Mouse (Mus musculus) retina, postnatal 7 days (tissue): ENCODE measurements around the gene Dnajc24.

ENCODE experiments used
- DNase-seq: peaks from one replicate; pipeline ENCODE4 v3.0.0-alpha.2; 2012; ENCODE audit warnings: low read depth, low spot score

Gene Dnajc24

DNA sequence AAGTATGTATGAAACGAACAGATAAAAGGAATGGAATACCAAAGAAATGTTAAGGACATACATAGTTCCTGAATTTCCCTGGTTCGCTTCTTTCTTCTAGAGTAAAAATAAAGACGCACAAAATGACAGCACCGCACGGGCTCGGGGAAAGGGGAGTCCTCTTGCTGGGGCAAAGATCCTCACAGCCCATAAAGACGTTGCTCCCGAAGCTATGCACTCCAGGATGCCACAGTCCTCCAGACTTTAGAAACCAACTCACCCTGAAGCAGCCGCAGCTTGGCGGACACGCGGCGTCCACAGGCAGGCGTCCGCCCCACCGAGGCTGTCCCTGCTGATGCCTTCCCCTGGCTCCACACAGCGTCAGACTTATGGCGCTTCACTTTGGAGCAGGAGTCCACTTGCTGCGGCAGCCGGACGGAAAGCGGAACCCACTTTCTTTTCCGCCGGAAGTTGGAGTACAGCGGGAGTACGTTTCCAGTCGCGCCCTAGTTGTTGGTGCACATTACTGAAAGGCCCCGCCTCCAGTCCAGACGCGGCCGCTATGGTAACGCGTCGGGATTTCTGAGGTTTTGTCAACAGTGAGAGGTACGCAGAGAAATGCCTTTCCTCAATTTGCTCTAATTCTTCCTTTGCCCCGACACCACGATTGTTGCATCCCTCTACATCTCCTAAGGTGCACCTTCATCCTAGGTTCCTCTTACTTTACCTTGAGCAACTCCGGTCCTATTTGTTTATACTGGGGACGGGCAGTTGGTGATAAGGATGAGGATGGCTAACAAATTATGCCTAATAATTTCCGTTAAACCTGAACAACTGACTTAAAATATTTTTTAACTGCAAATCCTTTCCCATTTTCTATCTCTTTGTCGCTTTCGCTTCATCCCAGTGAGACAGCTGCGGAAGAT, at the start of gene Dnajc24:
Gene Dnajc24, minus strand, starts transcription at position 715 of the 905 bp plus-strand sequence.
- DNase-seq, result peak; percentile 88

DNA sequence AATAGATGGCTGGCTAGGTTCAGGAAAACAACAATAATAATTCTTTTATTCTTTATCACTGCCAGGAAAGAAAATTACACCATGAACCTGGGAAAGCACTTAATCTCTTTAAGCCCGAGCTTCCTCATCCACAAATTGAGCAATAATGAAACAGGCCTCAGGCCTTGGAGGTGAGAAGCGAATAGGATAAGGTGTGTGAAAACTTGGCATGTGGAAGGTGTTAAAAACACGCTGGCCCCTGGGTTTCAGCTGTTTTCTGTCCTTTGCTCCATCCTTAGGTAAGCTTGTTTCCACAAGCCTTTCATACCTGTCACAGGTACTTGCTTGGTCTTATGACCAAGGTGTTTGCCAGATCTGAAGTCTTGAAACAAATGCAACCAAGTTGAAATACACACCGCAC, 43.3 kb upstream of the Dnajc24 start:
- no peak for DNase-seq

DNA sequence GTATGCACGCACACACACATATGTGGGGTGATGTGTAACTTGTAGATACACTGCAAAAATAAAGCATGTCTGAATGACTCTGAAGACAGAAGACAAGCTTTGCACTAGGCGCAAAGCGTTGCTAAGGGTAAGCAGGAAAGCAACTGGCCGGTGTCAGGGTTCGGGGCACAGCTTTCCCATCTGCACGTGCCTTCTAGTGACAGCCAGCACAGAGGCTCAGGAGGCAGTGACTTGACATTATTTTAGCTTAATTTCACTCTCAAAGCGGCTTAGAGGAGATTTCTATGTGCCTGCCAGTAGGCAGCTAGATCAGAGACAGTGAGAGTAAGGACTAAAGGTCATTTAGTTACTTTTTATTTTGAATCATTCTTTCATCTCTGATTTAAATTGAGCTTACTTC, 39.1 kb upstream of the Dnajc24 start:
- DNase-seq, result peak; percentile 21

DNA sequence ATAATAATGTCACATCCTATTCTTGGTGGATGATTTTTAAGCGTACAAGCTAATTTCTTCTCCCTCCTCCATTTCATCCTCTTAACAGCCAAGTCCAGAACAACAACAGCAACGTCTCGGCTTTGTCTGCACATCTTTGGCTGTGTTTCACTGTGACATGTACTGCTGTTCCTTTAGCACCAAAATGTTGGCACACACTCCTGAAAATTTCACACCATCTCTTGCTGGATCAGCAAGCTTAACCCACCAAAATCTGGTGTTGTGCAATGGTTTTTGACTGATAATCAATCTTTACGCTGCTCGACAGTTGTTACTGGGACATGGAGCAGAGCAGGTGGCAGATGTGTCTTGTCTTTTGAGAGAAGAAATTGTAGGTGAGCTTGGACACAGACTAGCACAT, 38.6 kb upstream of the Dnajc24 start:
- no peak for DNase-seq

DNA sequence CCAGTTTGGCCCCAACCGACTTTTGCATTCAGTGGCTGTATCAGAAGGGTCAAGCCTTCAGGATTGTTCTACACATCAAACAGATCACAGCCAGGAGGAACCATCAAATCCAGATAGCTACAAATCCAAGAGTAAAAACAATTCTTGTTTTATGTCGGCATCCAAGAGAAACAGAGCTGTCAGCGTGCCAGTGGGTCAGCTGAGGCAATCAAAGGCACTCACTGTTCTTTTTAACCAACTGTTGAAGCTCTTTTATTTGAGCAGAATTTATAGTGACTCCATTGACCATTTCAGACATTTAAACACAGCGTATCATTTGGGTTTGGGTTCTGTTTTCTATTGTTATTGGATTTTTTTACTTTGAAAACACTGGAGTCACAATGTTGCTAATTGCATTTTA, 34.9 kb upstream of the Dnajc24 start:
- DNase-seq, result peak; percentile 4

DNA sequence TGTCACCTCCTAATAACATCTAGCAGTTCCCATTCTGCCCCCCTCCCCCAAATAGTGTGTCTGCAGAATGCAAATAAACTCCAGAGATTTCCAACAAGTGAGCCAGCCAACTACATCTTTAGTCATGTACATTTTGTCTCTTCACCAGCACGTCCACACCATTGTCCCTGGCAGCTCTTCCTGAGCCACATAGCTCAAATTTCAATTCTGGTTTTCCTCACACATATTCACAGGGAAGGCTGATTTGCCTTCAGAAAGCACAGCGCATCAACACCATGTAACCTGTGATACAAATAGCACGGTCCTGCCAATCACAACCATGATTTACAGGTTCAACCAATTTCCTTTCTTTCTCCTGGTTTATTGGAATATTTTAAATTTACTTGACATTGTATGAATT, 21.5 kb upstream of the Dnajc24 start:
- DNase-seq, result no peak

DNA sequence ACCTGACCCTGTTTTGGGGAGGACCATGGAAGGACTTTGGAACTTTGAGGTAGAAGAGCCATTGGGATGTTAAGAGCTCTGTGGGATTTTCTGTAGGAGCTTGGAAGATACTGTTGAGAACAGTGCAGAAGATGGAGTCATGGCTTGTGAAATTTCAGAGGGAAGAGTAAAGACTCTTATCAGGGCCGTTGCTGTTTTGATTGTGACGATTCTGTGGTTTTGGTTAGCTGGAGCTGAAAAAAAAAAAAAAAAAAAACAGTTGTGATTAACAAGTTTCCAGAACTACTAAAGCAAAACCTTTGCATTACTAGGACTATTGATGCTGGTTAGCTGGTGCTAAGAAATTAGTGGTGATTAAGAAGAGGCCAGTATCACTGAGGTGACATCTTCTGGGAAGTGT, 5.1 kb upstream of the Dnajc24 start:
- DNase-seq, result no peak

DNA sequence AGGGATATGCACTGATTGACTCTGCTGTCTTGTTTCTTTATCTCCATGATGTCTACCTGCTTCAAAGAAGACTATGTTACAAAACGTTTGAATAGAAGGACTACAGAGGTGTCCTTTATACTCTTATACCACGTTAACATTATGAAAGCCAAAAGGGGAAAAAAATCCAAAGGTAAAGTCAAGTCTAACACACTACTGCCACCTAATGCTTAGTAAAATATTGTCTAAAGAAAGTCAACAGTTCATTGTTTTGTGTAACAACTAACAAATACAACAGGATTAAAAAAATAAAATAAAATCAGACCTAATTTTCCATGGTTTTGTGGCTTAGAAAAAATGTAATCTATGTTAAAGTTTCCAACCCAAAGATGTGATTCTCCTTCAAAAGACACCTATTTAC, 15.3 kb downstream of the Dnajc24 start:
- no peak for DNase-seq

DNA sequence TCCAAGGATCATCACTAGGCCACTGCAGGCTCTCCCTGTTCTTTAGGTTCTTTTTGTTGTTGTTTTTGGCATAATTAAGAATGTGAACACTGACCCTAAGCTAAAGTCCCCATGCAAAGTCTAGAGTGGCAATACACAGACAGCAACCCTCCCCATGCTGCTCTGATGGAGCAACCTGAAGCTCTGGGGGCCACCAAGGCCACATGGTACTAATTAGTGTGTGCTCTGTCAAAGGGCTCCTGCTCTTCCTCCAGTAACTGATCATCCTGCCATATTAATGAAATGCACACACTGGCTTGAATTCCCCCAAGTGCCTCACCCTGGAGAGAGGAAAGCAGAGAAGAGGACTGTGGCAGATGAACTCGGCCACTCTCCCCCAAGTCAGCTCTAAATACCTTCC, 16.2 kb downstream of the Dnajc24 start:
- DNase-seq, result no peak

DNA sequence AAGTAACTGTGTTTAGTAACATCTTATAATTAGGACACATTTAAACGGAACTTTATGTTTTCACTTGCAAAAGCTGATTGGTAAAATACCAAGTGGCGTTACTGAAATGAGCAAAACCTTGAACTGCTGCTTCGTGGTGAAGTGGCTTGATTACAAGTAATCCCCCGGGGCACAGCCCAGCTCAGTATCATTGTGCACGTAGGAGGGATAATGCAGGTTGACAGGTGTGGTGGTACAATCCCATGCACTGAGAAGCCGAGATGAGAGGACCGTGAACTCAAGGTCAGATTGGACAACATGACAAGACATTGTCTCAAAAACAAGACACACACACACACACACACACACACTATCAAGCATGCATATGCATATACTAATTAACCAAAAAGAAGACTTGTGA, 18.1 kb downstream of the Dnajc24 start:
- DNase-seq, result no peak

DNA sequence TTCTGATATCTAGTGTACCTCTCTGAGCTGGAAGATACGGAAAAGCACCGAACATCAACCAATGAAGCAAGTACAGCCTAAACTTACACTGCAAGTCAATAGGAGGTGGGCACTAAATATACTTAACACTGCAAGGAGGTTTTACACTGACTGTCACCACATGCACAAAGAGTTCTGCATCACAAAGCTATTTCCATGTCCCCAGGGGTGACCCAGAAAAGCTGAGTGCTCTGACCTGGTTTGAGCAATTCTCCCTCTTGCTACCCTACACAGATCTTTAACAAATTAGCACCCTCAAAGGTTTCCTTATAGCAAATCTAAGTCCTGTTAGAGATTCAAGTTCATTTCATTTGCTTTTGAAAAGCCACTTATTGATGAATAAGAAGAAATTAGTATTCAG, 25.3 kb downstream of the Dnajc24 start:
- no peak for DNase-seq

DNA sequence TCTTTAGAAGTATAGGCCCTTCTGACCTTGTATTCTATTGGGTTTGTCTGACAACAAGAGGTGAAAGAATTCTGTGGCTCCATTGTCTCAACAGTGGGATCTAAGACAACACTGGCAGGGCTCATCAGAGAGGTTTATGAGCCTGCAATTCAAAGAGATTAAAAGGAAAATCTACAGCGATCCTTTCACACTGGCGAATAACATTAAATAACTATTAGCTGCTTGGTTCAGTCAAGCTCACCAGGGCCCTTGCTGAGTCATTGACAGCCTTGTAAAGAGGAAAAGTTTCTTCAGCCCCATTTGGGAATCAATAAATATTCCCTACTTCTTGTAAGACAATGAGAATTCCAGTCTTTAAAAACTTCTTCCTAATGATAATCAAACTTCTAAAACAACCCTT, 29.4 kb downstream of the Dnajc24 start:
- DNase-seq, result no peak

DNA sequence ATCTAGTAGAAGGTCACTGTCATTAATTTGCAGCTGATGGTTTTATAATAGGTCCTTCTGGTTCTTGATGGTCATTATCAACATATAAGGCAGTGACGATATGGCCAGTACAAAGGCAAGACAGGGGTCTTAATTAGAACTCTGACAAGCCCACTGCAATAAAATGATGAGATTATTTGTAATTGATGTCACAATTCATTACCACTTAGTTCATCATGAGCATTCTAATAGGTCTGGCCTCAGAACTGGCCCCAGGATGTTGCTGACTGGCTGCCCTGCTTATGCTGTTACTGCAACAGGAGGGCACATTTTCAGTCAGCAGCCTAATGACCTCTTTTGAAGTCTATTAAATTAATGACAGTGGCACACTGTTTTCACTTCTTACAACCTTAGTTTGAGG, 39.9 kb downstream of the Dnajc24 start:
- DNase-seq, result peak; percentile 34

DNA sequence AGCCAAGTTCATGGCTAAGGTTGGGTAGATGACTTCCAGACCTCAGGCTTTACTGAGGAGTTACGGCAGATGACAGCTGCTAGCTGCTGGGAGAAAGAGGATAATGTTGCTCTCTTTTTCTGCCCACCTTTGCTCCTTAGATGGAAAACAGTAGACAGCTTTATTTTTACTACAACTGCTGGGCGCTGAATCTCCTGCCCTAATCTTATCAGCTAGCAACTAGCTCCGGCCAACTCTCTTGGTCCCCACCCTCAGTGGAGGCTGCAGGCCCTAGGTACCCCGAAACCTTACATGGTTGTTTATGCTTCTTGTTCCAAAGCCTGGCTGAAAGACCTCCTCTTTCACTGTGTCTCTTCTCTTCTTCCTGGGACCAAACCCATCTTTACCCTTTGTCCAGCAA, 49.5 kb downstream of the Dnajc24 start:
- no peak for DNase-seq

DNA sequence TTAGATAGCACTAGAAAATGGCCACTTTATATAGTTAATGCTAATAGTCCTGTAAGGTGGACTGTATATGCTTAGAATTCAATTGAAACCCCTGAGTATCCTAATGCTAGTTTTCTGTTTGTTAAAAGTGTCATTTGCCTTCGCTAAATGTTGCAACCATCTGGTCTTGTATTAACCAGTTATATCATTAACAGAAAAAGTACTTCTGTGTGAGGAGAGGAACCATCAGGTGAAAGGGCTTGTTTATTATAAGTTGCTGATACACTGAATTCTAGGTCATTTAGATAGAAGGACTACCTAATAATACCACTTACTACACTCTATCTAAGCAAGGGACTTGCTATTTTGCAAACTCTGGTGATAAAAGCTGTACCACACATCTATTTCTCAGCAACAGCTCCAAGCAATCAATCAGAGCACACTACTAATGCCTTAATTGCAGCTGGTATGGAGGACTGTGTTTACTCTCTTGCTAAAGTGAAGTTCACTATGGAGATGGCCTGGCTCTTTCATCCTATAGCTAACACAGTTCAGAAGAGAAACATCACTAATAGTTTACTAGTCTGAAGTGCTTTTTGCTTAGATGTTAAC, 51.9 kb downstream of the Dnajc24 start:
- DNase-seq, result no peak

DNA sequence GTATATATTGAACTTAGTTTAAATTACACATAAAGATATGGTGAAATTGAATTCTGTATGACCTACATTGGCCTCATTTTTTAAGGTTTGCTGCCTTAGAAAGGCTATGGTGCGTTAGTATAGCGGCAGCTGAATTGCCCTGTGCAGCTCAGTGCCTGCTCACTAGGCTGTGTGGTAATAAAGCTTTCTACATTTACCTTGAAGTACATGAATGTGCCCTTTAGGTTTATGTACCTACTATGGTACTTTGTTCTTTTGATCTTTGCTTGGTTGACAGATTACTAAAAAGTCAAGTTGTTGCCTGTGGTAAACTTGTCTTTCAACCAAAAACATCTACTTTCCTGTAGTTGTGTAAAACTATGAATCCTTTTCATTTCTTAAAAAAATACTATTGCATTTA, 53.2 kb downstream of the Dnajc24 start:
- DNase-seq, result no peak

DNA sequence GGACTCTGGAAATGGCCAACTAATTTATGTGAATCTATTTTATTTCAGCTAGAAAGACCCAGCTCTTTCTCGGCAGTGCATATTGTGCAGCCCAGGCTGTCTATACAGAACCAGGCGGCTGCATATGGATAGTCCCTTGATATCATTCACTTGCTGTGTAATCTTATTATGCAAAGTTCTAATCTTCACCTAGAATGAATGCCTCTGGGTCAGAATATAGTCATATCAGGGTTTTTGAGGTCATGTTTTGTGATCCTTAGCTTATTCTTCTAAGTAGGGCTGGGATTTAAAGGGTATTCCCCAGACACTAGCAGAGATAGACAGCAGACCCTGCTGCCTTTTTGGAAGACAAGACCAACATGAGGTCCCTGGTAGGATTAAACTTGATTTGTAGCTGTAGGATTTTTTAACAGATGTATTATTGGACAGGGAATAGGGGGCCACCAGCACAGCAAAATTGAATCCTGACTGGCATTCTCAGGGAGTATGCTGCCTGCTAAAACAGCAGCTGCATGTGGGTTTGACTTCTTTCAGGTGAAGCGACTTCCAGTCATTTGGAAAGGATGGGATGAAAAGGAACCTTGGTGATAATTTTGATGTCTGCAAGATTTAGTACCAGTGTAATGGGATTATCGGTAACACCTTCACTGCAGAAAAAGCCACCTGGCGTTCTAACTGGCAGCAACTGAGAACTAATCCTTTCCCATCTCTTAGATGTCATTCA, 85.6 kb downstream of the Dnajc24 start:
- DNase-seq, result no peak
